Mouse (Mus musculus) midbrain, embryonic 10.5 days (tissue): ENCODE data around the gene Brms1. TPM values are rescaled to one million over a fixed set of nuclear protein-coding genes. Genes with fewer than 3 reads are reported as not detected.

Experiments used
- DNase-seq: peaks from one replicate; pipeline ENCODE4 v3.0.0-alpha.2; 2017; ENCODE audit warnings: low spot score
- H3K27ac ChIP-seq: fragments of 300-500 bp; sonication (generic); replicated peaks from 2 replicates; pipeline ENCODE4 v1.5.1; 2016; ENCODE audit warnings: mild to moderate bottlenecking
- H3K27me3 ChIP-seq: fragments of 300-500 bp; sonication (generic); 2 replicates; pipeline ENCODE4 v1.6.1; 2016; ENCODE audit warnings: low read depth, mild to moderate bottlenecking; ENCODE audit not compliant: poor library complexity, severe bottlenecking
- H3K36me3 ChIP-seq: fragments of 300-500 bp; sonication (generic); 2 replicates; pipeline ENCODE4 v1.6.1; 2016; ENCODE audit warnings: mild to moderate bottlenecking, moderate library complexity
- H3K4me1 ChIP-seq: fragments of 300-500 bp; sonication (generic); 2 replicates; pipeline ENCODE4 v1.6.1; 2016
- H3K4me3 ChIP-seq: fragments of 300-500 bp; sonication (generic); 2 replicates; pipeline ENCODE4 v1.5.1; 2016; ENCODE audit warnings: mild to moderate bottlenecking, moderate library complexity
- H3K9me3 ChIP-seq: fragments of 300-500 bp; sonication (generic); replicated peaks from 2 replicates; pipeline ENCODE4 v1.6.1; 2016; ENCODE audit warnings: mild to moderate bottlenecking
- WGBS: fragments of 180-500 bp; shearing (Covaris S2); methylation state at CpG from one replicate; pipeline ENCODE4 v1.1.7; 2016; 5-methylcytosine and 5-hydroxymethylcytosine counted together
- polyA plus RNA-seq: library from polyadenylated mRNA; unstranded; fragments of >200 nt; fragmentation: Nextera tagmentation; extraction: Ambion mirVana; gene quantifications from 2 replicates; pipeline ENCODE4 v1.2.1, GENCODE M21; 2016

Brms1 gene
- polyA plus RNA-seq, 1 experiment from 2014 or later = 85.6 TPM

DNA sequence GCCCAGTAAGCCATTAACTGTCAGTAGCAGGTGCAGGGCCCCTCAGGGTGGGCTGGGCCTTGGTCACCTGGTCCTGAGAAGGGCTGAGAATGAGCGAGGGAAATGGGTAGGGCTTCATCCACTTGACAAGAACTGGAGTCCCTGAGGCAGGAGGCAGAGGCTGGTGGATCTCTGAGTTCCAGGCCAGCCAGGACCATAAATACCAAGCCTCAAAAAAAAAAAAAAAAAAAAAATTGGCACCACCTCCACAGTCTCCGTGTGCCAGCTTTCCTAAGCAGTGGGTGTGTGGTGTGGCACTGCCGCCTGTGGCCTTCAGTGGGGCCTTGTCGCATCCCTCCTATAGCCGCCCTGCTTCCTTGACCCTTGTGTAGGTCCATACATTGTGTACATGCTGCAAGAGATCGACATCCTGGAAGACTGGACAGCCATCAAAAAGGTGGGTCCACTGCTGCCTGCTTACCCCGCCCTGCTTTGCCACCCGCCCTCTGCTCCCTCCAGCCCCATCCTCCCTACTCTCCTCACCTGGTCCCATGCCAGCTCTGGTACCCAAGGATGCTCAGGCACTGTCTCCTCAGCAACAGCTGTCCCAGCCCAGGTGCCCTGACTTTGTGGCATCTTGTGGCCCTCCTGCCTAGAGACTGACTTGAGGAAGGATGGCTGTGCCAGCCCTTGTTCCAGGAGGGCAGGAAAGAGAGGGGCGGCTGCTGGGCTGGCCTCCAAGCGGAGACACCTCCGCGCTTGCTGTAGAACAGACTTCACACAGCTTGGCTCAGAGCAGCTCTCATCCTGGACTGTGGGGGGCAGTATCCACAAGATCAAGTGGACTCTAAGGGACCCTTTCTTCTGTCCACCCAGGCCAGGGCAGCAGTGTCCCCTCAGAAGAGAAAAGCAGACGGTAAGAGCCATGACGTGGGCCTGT, 7.2 kb downstream of the Brms1 start:
- Histone ChIP-seq H3K27me3 (peaks cover 35% of the 10 kb centered on the region), H3K4me1 (peaks cover 49% of the 10 kb centered on the region), H3K4me3 (no peak overlapping the region), H3K36me3 (peaks cover 58% of the 10 kb centered on the region), H3K9me3 (no peaks in the 10 kb centered on the region), H3K27ac (0 out of 2 replicates have a peak overlapping the region, but pooled peaks have one; percentile 3)
- 82% methylated on average over 14 of the region's 14 CpGs for WGBS
- DNase-seq = no peak

DNA sequence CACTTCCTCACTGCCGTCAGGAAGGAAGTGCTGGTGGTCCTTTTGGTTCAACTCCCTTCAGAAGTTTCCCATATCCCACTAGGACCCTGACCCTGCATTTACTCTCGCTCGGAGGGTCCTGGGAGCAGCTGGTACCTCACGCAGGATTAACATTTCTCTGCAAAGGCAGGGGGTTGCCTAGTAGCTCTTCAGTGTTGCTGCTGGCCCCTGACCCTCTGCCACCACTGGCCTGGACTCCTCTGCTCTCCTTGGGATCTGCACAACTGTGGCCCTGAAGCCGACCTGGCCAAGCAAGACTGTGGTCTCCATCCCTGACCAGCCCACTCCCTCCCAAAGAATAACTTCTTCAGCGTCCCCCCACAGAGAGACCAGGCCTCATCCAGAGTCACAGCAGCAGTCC, 8.2 kb downstream of the Brms1 start:
- Histone ChIP-seq H3K27ac (no peak overlapping the region; the same call in 1 of the 2 replicates), H3K4me3 (0 out of 2 replicates have a peak overlapping the region, but pooled peaks have one; percentile 18), H3K4me1 (peaks cover 49% of the 10 kb centered on the region), H3K27me3 (peaks cover 43% of the 10 kb centered on the region), H3K9me3 (no peaks in the 10 kb centered on the region), H3K36me3 (peaks cover 50% of the 10 kb centered on the region)
- DNase-seq = no peak
- 46% methylated on average over 6 of the region's 6 CpGs for WGBS

DNA sequence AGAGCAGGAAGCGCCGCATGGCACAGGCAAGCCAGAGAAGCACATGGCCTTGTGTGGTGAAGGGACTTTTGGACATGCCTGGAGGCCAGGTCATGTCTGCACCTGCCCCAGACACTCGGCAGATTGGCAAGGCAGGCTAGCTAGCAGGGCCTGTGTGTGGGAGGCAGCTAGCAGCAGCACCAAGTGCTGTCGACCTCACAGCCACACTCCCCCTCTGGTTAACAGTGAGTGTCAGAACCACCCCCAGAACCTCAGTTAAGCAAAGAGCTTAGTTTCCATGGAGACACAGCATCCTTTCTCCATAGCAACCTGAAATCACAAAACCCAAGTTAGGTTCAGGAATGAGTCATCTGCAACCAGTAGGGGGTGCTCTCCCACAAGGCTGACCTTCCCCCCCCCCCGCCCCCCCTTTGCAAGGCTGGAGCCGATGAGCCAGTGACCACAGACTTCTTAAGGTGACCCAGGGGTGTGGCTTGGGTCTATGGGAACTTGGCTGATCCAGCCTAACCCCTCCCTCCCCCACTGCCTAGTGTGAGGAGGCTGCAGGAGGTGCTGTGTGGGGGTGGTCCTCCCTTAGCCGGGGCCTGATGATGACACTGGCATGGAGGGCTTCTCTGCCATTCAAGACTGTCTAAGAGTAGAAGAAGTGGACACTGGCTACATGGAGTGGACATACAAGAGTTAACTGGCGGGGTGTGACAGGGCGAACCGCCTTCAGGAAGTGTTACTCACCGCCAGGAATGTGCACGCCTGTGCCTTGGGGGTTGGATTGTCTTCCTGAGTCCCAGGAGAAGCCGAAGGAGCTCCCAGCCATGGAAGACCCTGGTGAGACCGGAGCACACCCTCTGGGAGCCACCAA, 9.1 kb downstream of the Brms1 start, which contains the start of gene Rin1:
Rin1 (plus strand) TSS at position 435 of the 859 bp plus-strand sequence.
- 15% methylated on average over 13 of the region's 14 CpGs for WGBS

DNA sequence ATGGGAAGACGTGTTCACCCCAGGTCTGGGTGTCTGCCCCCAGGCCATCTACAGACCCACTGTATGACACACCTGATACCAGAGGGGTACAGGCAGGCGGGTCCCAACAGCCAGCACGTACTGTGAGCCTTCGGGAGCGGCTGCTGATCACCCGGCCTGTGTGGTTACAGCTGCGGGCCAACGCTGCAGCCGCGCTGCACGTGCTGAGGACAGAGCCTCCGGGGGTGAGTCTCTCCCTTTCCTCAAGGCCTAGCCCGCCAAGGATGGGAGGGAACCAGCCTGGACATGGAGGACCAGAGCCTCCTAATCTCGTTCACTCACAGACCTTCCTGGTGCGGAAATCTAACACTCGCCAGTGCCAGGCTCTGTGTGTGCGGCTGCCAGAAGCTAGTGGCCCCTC, 9.9 kb downstream of the Brms1 start:
- no peak for DNase-seq
- Histone ChIP-seq H3K27me3 (peaks cover 54% of the 10 kb centered on the region), H3K27ac (peak overlapping the region; percentile 63), H3K36me3 (peaks cover 36% of the 10 kb centered on the region), H3K4me1 (peaks cover 49% of the 10 kb centered on the region), H3K4me3 (peak overlapping the region; percentile 36), H3K9me3 (no peaks in the 10 kb centered on the region)
- 5% methylated on average over 17 of the region's 17 CpGs for WGBS

More for the DNA sequence above, 9.1 kb downstream of the Brms1 start, which contains the start of gene Rin1:
- Histone ChIP-seq H3K27me3 (peaks cover 51% of the 10 kb centered on the region), H3K4me1 (peaks cover 49% of the 10 kb centered on the region), H3K4me3 (peak within 1 kb of the TSS; percentile 36), H3K36me3 (peaks cover 44% of the 10 kb centered on the region), H3K27ac (peak within 1 kb of the TSS; percentile 63), H3K9me3 (no peaks in the 10 kb centered on the region)
- peak; percentile 79 for DNase-seq

DNA sequence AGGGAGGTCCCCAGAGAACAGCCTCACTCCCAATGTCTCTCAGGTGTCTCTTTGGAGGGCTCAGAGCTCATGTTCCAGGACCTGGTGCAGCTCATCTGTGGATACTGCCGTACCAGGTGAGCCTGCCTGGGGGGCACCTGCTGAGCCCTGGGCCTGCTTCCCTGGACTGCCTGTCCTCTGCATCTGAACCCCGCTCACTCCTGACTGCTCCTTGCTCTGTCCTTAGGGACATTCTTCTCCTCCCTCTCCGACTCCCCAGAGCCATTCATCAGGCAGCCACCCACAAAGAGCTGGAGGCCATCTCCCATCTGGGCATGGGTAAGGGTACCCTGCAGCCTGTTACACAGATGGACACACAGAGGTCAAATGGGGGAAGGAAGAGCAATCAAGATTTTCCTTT, 10.4 kb downstream of the Brms1 start:
- H3K4me3 ChIP-seq = peak overlapping the region; percentile 36

DNA sequence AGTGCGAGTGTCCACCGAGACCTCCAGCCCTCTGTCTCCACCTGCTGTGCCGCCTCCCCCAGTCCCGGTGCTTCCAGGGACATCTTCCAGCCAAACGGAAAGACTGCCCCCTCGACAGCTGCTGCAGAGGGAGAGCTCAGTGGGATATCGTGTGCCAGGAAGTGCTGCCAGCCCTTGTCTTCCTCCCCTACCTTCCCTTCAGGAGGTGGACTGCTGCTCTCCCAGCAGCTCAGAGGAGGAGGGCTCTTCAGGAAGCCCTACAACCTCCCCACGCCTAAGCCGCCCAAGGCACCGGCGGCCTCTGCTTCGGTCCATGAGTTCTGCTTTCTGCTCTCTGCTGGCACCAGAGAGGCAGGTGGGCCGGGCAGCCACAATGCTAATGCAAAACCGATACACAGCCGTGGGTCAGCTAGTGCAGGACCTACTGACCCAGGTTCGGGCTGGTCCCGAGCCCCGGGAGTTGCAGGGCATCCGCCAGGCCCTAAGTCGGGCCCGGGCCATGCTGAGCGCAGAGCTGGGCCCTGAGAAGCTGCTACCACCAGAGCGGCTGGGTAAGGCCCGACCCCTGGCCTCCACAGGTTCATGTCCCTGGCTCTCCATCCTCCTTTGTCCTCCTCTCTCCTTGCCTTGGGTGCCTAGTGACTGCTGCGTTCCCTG, 11.1 kb downstream of the Brms1 start:
- DNase-seq = no peak
- Histone ChIP-seq H3K4me3 (peak overlapping the region; percentile 19), H3K36me3 (peaks cover 24% of the 10 kb centered on the region), H3K27me3 (peaks cover 64% of the 10 kb centered on the region), H3K4me1 (peaks cover 54% of the 10 kb centered on the region), H3K27ac (0 out of 2 replicates have a peak overlapping the region, but pooled peaks have one; percentile 7), H3K9me3 (no peaks in the 10 kb centered on the region)
- 23% methylated on average over 25 of the region's 25 CpGs for WGBS

More for the DNA sequence above, 10.4 kb downstream of the Brms1 start:
- H3K9me3 ChIP-seq = no peaks in the 10 kb centered on the region
- peaks cover 57% of the 10 kb centered on the region for H3K27me3 ChIP-seq
- H3K27ac ChIP-seq = peak overlapping the region; percentile 63
- peaks cover 54% of the 10 kb centered on the region for H3K4me1 ChIP-seq
- H3K36me3 ChIP-seq = peaks cover 32% of the 10 kb centered on the region
- WGBS = 41% methylated on average over 3 of the region's 3 CpGs
- no peak for DNase-seq

DNA sequence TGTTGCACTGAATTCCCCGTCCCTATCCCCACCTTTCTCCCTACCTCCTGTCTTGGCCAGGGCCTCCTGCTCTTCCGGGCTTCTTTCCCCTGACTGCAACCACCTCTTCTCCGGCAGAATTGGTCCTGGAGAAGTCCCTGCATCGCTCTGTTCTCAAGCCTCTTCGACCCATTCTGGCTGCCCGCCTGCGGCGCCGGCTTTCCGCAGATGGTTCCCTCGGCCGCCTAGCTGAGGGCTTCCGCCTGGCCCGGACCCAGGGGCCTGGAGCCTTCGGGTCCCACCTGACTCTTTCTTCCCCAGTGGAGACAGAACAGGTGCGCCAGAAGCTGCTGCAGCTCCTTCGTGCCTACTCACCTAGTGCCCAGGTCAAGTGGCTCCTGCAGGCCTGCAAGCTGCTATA, 11.7 kb downstream of the Brms1 start:
- DNase-seq = no peak
- H3K4me1 ChIP-seq = peaks cover 55% of the 10 kb centered on the region
- peaks cover 18% of the 10 kb centered on the region for H3K36me3 ChIP-seq
- H3K27ac ChIP-seq = no peak overlapping the region
- 63% methylated on average over 17 of the region's 17 CpGs for WGBS
- H3K4me3 ChIP-seq = peak overlapping the region; percentile 19; the same call in 1 of the 2 replicates
- H3K9me3 ChIP-seq = no peaks in the 10 kb centered on the region
- peaks cover 70% of the 10 kb centered on the region for H3K27me3 ChIP-seq

DNA sequence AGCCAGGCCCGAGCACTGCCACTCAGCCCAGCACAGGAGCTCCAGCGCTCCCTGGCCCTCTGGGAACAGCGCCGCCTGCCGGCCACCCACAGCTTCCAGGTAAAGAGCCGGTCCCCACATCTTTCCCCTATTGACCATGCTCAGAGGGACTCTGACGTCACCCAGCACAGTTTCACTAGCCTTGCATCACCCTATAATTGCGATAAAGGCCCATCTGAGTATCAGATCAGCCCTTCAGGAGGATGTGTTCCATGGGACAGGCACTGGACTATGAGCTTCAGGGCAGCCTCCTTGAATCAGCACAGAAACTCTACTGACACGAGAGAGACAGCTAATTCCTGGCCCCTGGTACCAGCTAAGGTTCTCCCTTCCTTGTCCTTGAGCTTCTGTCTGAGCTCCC, 12.8 kb downstream of the Brms1 start:
- no peaks in the 10 kb centered on the region for H3K9me3 ChIP-seq
- DNase-seq = peak; percentile 78
- no peak overlapping the region for H3K4me3 ChIP-seq
- peaks cover 77% of the 10 kb centered on the region for H3K27me3 ChIP-seq
- no peak overlapping the region for H3K27ac ChIP-seq
- peaks cover 57% of the 10 kb centered on the region for H3K4me1 ChIP-seq
- H3K36me3 ChIP-seq = peaks cover 8% of the 10 kb centered on the region
- 17% methylated on average over 9 of the region's 9 CpGs for WGBS

DNA sequence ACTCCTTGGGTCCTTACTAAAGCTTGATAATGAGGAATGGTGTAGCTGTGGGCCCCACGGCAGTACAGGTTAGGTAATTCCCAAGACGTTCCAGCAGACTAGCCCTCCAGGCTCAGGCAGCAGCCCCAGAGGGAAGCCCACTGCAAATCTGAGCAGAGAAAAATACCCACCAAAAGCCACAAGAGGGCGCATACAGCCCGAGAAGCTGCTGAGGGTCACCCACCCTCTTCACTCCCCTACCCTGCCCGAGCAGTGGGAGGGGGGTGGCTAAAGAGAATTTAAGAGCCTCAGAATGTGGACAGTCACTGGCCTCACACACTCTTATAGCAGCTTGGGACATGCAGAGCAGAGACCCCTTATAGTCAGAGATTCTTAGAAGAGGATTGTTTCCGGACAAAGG, 15.1 kb downstream of the Brms1 start:
- Histone ChIP-seq H3K9me3 (no peaks in the 10 kb centered on the region), H3K27ac (no peak overlapping the region; the same call in 1 of the 2 replicates), H3K27me3 (peaks cover 64% of the 10 kb centered on the region), H3K36me3 (no peaks in the 10 kb centered on the region), H3K4me1 (peaks cover 57% of the 10 kb centered on the region), H3K4me3 (0 out of 2 replicates have a peak overlapping the region, but pooled peaks have one; percentile 14)
- DNase-seq = peak; percentile 67
- 13% methylated on average over 6 of the region's 6 CpGs for WGBS

DNA sequence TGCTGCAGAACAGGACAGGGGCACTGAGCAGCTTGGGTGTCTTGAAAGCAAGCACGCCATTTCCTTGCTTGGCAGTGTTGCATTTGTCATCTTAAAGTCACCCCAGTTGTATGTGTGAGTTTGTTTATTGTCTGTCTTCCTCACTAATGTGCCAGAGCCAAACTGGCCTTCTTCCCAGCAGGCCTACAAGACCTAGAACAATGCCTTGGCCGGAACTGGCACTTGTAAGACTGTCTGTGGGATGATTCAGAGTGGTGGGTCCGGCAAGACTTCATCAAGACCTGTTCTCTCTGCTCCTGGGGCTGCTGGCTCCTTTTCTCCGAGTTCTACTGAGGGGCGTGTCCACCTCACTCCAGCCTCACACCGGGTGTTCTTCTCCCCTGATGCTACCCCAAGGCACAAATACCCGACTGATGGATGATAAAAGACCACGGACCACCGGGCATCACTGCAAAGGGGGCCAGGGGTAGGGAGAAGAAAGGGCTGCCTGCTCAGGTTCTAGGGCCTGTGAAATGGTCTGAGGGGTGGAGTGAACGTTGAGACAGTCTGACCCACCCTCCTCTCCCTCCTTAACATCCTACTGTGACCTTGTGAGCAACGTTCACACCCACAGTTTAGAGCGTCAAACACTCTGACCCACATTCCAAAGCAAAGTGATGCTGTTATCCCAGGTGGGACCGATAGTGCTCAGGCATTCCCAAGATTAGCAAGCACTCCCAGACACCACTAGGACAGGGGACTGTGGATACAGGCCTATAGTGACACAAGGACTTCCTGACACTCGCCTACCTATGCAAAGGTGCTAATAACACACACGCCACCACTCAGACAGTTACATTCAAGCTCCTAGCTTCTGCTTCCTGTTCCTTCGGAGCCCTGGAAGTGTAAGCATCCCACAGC, 17.0 kb downstream of the Brms1 start:
- no peaks in the 10 kb centered on the region for H3K36me3 ChIP-seq
- H3K9me3 ChIP-seq = no peaks in the 10 kb centered on the region
- peak overlapping the region; percentile 46 for H3K27ac ChIP-seq
- H3K27me3 ChIP-seq = peaks cover 45% of the 10 kb centered on the region
- DNase-seq = no peak
- H3K4me3 ChIP-seq = no peak overlapping the region
- WGBS = 32% methylated on average over 16 of the region's 16 CpGs
- peaks cover 42% of the 10 kb centered on the region for H3K4me1 ChIP-seq
